Mouse (Mus musculus) heart, postnatal 0 days (tissue): ENCODE measurements around the gene Prox2.

ENCODE experiments used
- CTCF ChIP-seq: IDR thresholded peaks from 2 replicates; pipeline ENCODE4 v1.5.1; 2016; ENCODE audit warnings: antibody characterized with exemption, control low read depth, low read depth
- EP300 ChIP-seq: IDR thresholded peaks from 2 replicates; pipeline ENCODE4 v1.6.1; 2016; ENCODE audit warnings: antibody characterized with exemption, low read depth

GRCm38 (mm10) chr12:85123645-85124044 lies 13.1 kb upstream of the Prox2 start:
- TF ChIP-seq EP300 (no peak), CTCF (no peak)
